Mouse (Mus musculus) limb, embryonic 14.5 days (tissue): ENCODE measurements at regions not wholly inside any gene's neighbourhood (a gene's known extent, or its start where the extent isn't known, plus 50 kb on each side); places are given as distances from the start of the nearest gene placed in this dataset.

ENCODE experiments used
- ATAC-seq: fragments of 200-750 bp; cut with Nextera tagmentation; 2 replicates; pipeline ENCODE4 v1.8.0; 2017; ENCODE audit warnings: low read depth, moderate number of reproducible peaks, moderate TSS enrichment; ENCODE audit not compliant: low FRiP score
- DNase-seq: peaks from one replicate; pipeline ENCODE4 v3.0.0-alpha.2; 2015; ENCODE audit warnings: low spot score
- H3K27ac ChIP-seq: fragments of 300-500 bp; sonication (generic); replicated peaks from 2 replicates; pipeline ENCODE4 v1.5.1; 2014; ENCODE audit warnings: low read depth, mild to moderate bottlenecking, low read length, moderate library complexity, mixed read lengths
- H3K27me3 ChIP-seq: fragments of 300-500 bp; sonication (generic); 2 replicates; pipeline ENCODE4 v1.6.1; 2014; ENCODE audit warnings: low read length, mixed read lengths; ENCODE audit not compliant: control insufficient read depth, insufficient read depth
- H3K36me3 ChIP-seq: fragments of 300-500 bp; sonication (generic); 2 replicates; pipeline ENCODE4 v1.6.1; 2014; ENCODE audit warnings: mild to moderate bottlenecking, low read length, moderate library complexity, mixed read lengths; ENCODE audit not compliant: control insufficient read depth, insufficient read depth
- H3K4me1 ChIP-seq: fragments of 300-500 bp; sonication (generic); 2 replicates; pipeline ENCODE4 v1.6.1; 2014; ENCODE audit warnings: antibody characterized with exemption, low read length, mixed read lengths; ENCODE audit not compliant: control insufficient read depth, insufficient read depth
- H3K4me2 ChIP-seq: fragments of 300-500 bp; sonication (generic); replicated peaks from 2 replicates; pipeline ENCODE4 v1.6.1; 2014; ENCODE audit warnings: low read depth, mild to moderate bottlenecking, low read length, moderate library complexity; ENCODE audit not compliant: severe bottlenecking
- H3K4me3 ChIP-seq: fragments of 300-500 bp; sonication (generic); replicated peaks from 2 replicates; pipeline ENCODE4 v1.5.1; 2014; ENCODE audit warnings: low read length
- H3K9ac ChIP-seq: fragments of 300-500 bp; sonication (generic); 2 replicates; pipeline ENCODE4 v1.6.1; 2014; ENCODE audit warnings: mild to moderate bottlenecking, low read depth, low read length, moderate library complexity; ENCODE audit not compliant: severe bottlenecking
- H3K9me3 ChIP-seq: fragments of 300-500 bp; sonication (generic); 2 replicates; pipeline ENCODE4 v1.6.1; 2016; ENCODE audit warnings: low read length; ENCODE audit not compliant: control insufficient read depth
- POLR2A ChIP-seq: fragments of 200-500 bp; IDR thresholded peaks from 2 replicates; pipeline ENCODE4 v1.8.0; 2012; ENCODE audit warnings: inconsistent platforms, mild to moderate bottlenecking, moderate library complexity, borderline replicate concordance; ENCODE audit not compliant: insufficient read depth, insufficient read length; ENCODE audit errors: extremely low read depth
- WGBS: fragments of 180-500 bp; shearing (Covaris S2); extraction: QIAGEN DNeasy Blood & Tissue Kit; methylation state at CpG from one replicate; pipeline ENCODE4 v1.1.7; 2014; 5-methylcytosine and 5-hydroxymethylcytosine counted together

- Histone ChIP-seq H3K4me3 (no peak overlapping the region), H3K36me3 (no peaks in the 10 kb centered on the region), H3K27me3 (no peaks in the 10 kb centered on the region), H3K4me2 (no peak overlapping the region), H3K9me3 (no peaks in the 10 kb centered on the region), H3K9ac (no peak overlapping the region), H3K27ac (no peak overlapping the region), H3K4me1 (no peaks in the 10 kb centered on the region)
- TF ChIP-seq POLR2A, result no peak
- DNase-seq (no peak), ATAC-seq (no peak)
- 70% methylated on average over 14 of the region's 14 CpGs for WGBS
Measured at GRCm38 (mm10) chr19:26977887-26978639, 92.4 kb downstream of the Gm815 start.

- Histone ChIP-seq H3K9ac (no peak overlapping the region), H3K27me3 (no peaks in the 10 kb centered on the region), H3K9me3 (no peaks in the 10 kb centered on the region), H3K4me2 (no peak overlapping the region), H3K27ac (no peak overlapping the region), H3K4me3 (no peak overlapping the region), H3K36me3 (no peaks in the 10 kb centered on the region), H3K4me1 (no peaks in the 10 kb centered on the region)
- no peak for TF ChIP-seq POLR2A
- WGBS, result 75% methylated on average over 3 of the region's 3 CpGs
- ATAC-seq, result no peak
- DNase-seq, result no peak
Measured at GRCm38 (mm10) chr19:26978640-26979007, 92.9 kb downstream of the Gm815 start.

DNA sequence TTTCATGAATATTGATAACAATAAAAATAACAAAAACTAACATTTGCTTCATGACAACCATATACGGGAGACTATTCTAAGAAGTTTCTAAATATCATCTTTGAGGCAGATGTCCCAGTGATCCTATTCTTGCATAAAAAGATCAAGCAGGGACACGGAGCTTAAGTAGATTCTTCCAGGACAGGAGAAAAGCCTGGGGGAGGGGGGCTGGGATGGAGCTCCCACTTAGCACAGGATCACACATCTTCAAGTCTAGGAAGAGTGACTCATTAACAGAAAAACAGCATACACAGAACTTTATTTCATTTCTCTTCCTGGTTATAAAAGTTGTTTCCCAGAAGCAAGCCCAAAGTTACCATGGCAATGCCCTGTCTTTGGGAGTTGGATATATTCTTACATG is 93.6 kb downstream of the Gm815 start:
- no peak overlapping the region for H3K4me2 ChIP-seq
- no peak overlapping the region for H3K9ac ChIP-seq
- no peaks in the 10 kb centered on the region for H3K27me3 ChIP-seq
- H3K4me3 ChIP-seq, result no peak overlapping the region
- 79% methylated on average over 2 of the region's 2 CpGs for WGBS
- TF ChIP-seq POLR2A, result no peak
- ATAC-seq (no peak), DNase-seq (no peak)
- no peaks in the 10 kb centered on the region for H3K9me3 ChIP-seq
- H3K36me3 ChIP-seq, result no peaks in the 10 kb centered on the region
- no peak overlapping the region for H3K27ac ChIP-seq
- no peaks in the 10 kb centered on the region for H3K4me1 ChIP-seq

- H3K27me3 ChIP-seq, result no peaks in the 10 kb centered on the region
- TF ChIP-seq POLR2A, result no peak
- no peaks in the 10 kb centered on the region for H3K36me3 ChIP-seq
- no peaks in the 10 kb centered on the region for H3K4me1 ChIP-seq
- H3K27ac ChIP-seq, result no peak overlapping the region
- no peaks in the 10 kb centered on the region for H3K9me3 ChIP-seq
- no peak for ATAC-seq
- DNase-seq, result no peak
- H3K9ac ChIP-seq, result no peak overlapping the region
- WGBS, result 100% methylated on average over 1 of the region's 1 CpGs
- H3K4me3 ChIP-seq, result no peak overlapping the region
- H3K4me2 ChIP-seq, result no peak overlapping the region
Measured at GRCm38 (mm10) chr19:26986672-26987071, 101.0 kb downstream of the Gm815 start.

GRCm38 (mm10) chr19:26987197-26987596 is 101.5 kb downstream of the Gm815 start:
- Histone ChIP-seq H3K27me3 (no peaks in the 10 kb centered on the region), H3K4me2 (no peak overlapping the region), H3K27ac (no peak overlapping the region), H3K36me3 (no peaks in the 10 kb centered on the region), H3K4me1 (no peaks in the 10 kb centered on the region), H3K9me3 (no peaks in the 10 kb centered on the region), H3K9ac (no peak overlapping the region), H3K4me3 (no peak overlapping the region)
- no peak for ATAC-seq
- DNase-seq, result no peak
- 57% methylated on average over 3 of the region's 3 CpGs for WGBS
- no peak for TF ChIP-seq POLR2A
